Mouse (Mus musculus): ENCODE data around the gene Lima1. TPM values are rescaled to one million over a fixed set of nuclear protein-coding genes. Genes with fewer than 3 reads are reported as not detected.

Lima1 gene
- polyA plus RNA-seq, 1 experiment from 2014 or later = 24.6 TPM

GRCm38 (mm10) chr15:99731678-99732077, 143.6 kb downstream of the Lima1 start:
- Histone ChIP-seq H3K4me3 (no peak overlapping the region), H3K27me3 (replicated peaks) (no peaks in the 10 kb centered on the region), H3K36me3 (peaks cover 71% of the 10 kb centered on the region), H3K27ac (ENCODE audit: poor library complexity, severe bottlenecking) (no peak overlapping the region), H3K4me1 (replicated peaks) (peaks cover 2% of the 10 kb centered on the region), H3K4me2 (no peak overlapping the region), H3K9me3 (replicated peaks) (no peaks in the 10 kb centered on the region; the same call in 1 of the 2 replicates), H3K9ac (no peak overlapping the region)
- ATAC-seq (ENCODE audit: insufficient number of reproducible peaks, low FRiP score) = no peak
- WGBS = 91% methylated on average over 3 of the region's 3 CpGs

GRCm38 (mm10) chr15:99731167-99731566, 144.1 kb downstream of the Lima1 start:
- Histone ChIP-seq H3K9ac (no peak overlapping the region), H3K36me3 (peaks cover 66% of the 10 kb centered on the region), H3K27me3 (replicated peaks) (no peaks in the 10 kb centered on the region), H3K4me1 (replicated peaks) (peaks cover 7% of the 10 kb centered on the region), H3K27ac (ENCODE audit: poor library complexity, severe bottlenecking) (no peak overlapping the region), H3K4me3 (no peak overlapping the region), H3K9me3 (replicated peaks) (no peaks in the 10 kb centered on the region; the same call in 1 of the 2 replicates), H3K4me2 (no peak overlapping the region)
- no peak for ATAC-seq (ENCODE audit: insufficient number of reproducible peaks, low FRiP score)
- 91% methylated on average over 2 of the region's 2 CpGs for WGBS

- no peak overlapping the region for H3K9ac ChIP-seq
- ATAC-seq (ENCODE audit: insufficient number of reproducible peaks, low FRiP score) = no peak
- no peaks in the 10 kb centered on the region for H3K27me3 ChIP-seq (replicated peaks)
- 96% methylated on average over 4 of the region's 4 CpGs for WGBS
- no peak overlapping the region for H3K27ac ChIP-seq (ENCODE audit: poor library complexity, severe bottlenecking)
- H3K4me3 ChIP-seq = no peak overlapping the region
- H3K4me1 ChIP-seq (replicated peaks) = peaks cover 12% of the 10 kb centered on the region
- H3K9me3 ChIP-seq (replicated peaks) = no peaks in the 10 kb centered on the region; the same call in 1 of the 2 replicates
- peaks cover 49% of the 10 kb centered on the region for H3K36me3 ChIP-seq
- no peak overlapping the region for H3K4me2 ChIP-seq
Observed at GRCm38 (mm10) chr15:99729056-99729783, 146.0 kb downstream of the Lima1 start.

Other genes with a start within 250 kb of the Lima1 start
- 131 and 140 TPM in 2 replicates for gene Racgap1, start 223.8 kb downstream of the Lima1 start, polyA plus RNA-seq (2016; fragmentation: Nextera tagmentation; extraction: Ambion mirVana)
- 2.6 and 3.2 TPM in 2 replicates for gene Asic1, start 205.1 kb downstream of the Lima1 start, polyA plus RNA-seq (2016; fragmentation: Nextera tagmentation; extraction: Ambion mirVana)
- gene Smarcd1, start 173.3 kb downstream of the Lima1 start, polyA plus RNA-seq (2016; fragmentation: Nextera tagmentation; extraction: Ambion mirVana) = 25.5 and 29.3 TPM in 2 replicates
- gene Gm17349, start 170.0 kb downstream of the Lima1 start, polyA plus RNA-seq (2016; fragmentation: Nextera tagmentation; extraction: Ambion mirVana) = not detected in 2 replicates
- 0.77 and 1.1 TPM in 2 replicates for gene Gpd1, start 157.9 kb downstream of the Lima1 start, polyA plus RNA-seq (2016; fragmentation: Nextera tagmentation; extraction: Ambion mirVana)
- 168 and 170 TPM in 2 replicates for gene Cox14, start 149.8 kb downstream of the Lima1 start, polyA plus RNA-seq (2016; fragmentation: Nextera tagmentation; extraction: Ambion mirVana)
- gene Cers5, start 102.6 kb downstream of the Lima1 start, polyA plus RNA-seq (2016; fragmentation: Nextera tagmentation; extraction: Ambion mirVana) = 53.9 and 55.4 TPM in 2 replicates
- not detected in 2 replicates for gene Fam186a, start 91.6 kb upstream of the Lima1 start, polyA plus RNA-seq (2016; fragmentation: Nextera tagmentation; extraction: Ambion mirVana)
- gene Larp4, start 94.6 kb upstream of the Lima1 start, polyA plus RNA-seq (2016; fragmentation: Nextera tagmentation; extraction: Ambion mirVana) = 38.0 and 40.7 TPM in 2 replicates
- gene Dip2b, start 163.2 kb upstream of the Lima1 start, polyA plus RNA-seq (2016; fragmentation: Nextera tagmentation; extraction: Ambion mirVana) = 16.3 and 18.6 TPM in 2 replicates

All from heart, embryonic 12.5 days (tissue).